ENCODE assay signal across 27 mouse cellular contexts in the genomic region with DNA sequence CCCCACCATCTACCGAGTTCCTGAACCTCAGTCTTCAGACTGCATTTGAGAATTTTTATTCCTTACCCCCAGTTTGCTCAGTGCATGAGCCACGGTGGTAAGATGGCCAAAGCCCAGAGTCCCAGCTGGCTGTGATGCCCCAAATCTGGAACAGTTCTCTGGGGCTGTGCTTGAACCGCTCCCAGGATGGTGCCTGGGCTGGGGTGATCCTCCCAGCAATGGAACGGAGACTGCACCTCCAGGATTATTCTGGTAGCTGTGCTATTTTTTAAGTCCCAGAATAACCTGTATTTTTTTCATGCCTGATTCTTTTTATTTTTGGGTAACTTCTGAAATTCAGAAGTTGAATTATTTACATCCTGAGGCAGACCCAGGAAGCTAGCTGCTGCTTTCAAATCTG. TPM values are rescaled to one million over a fixed set of nuclear protein-coding genes. Genes with fewer than 3 reads are reported as not detected.
"Had no signal": no experiment of that assay in that cellular context is flagged by ENCODE, and none has a peak within 500 bp of the region (broad histone marks: within the 10 kb centered on the region; RNA-seq: fewer than 3 reads in every experiment).

No protein-coding gene starts in this region.

- H3K4me3 ChIP-seq: heart, adult 2 months; heart, embryonic 13.5 days; heart, embryonic 15.5 days; hindbrain, embryonic 10.5 days; hindbrain, embryonic 12.5 days; intestine, embryonic 15.5 days; left cerebral cortex, adult 2 months; limb, embryonic 10.5 days; limb, embryonic 12.5 days; liver, embryonic 13.5 days had no signal

- H3K4me1 ChIP-seq: heart, embryonic 13.5 days; heart, embryonic 15.5 days; intestine, embryonic 15.5 days; limb, embryonic 12.5 days; liver, embryonic 13.5 days had no signal

- DNase-seq: gastrocnemius, postnatal 14 days; gastrocnemius, postnatal 36 days; heart, adult 11 months; heart, adult 2 months; heart, postnatal 4 days; kidney, adult 18-20 months; kidney, adult 8-10 months; kidney, postnatal 10 days; kidney, postnatal 25 days; kidney, postnatal 4 days; liver; liver, embryonic 13.5 days had no signal

- H3K27ac ChIP-seq: heart, adult 2 months; heart, embryonic 13.5 days; heart, embryonic 15.5 days; hindbrain, embryonic 10.5 days; hindbrain, embryonic 14.5 days; intestine, embryonic 15.5 days; limb, embryonic 10.5 days; limb, embryonic 12.5 days; liver, embryonic 13.5 days had no signal

RNA-seq across cellular contexts. Expression of a gene that starts 35.1 kb away (rescaled TPM):
- total RNA-seq: gastrocnemius, adult 18-20 months; gastrocnemius, adult 8-10 months; gastrocnemius, postnatal 14 days; gastrocnemius, postnatal 36 days; heart, adult 2 months; heart, postnatal 25 days; heart, postnatal 4 days had no signal
- polyA plus RNA-seq: heart, embryonic 11.5 days; heart, embryonic 13.5 days; heart, postnatal 0 days; kidney, embryonic 14.5 days; limb, embryonic 10.5 days; liver, embryonic 13.5 days had no signal
